Mouse (Mus musculus) megakaryocyte, embryonic 14.5 days (primary cell): ENCODE results near the gene Fbxw7. TPM values are rescaled to one million over a fixed set of nuclear protein-coding genes. Genes with fewer than 3 reads are reported as not detected.

Experiments
- H3K27me3 ChIP-seq: replicated peaks from 2 replicates; pipeline ENCODE3; 2012; ENCODE audit warnings: inconsistent platforms
- H3K36me3 ChIP-seq: replicated peaks from 2 replicates; pipeline ENCODE3; 2012; ENCODE audit warnings: low read length, inconsistent platforms, mixed read lengths
- H3K4me1 ChIP-seq: 2 replicates; pipeline ENCODE4 v1.6.1; 2012; ENCODE audit warnings: inconsistent platforms
- H3K4me3 ChIP-seq: replicated peaks from 2 replicates; pipeline ENCODE3; 2012; ENCODE audit warnings: moderate library complexity, mild to moderate bottlenecking, inconsistent platforms
- H3K9me3 ChIP-seq: 2 replicates; pipeline ENCODE4 v1.6.1; 2012; ENCODE audit warnings: inconsistent platforms
- FLI1 ChIP-seq: IDR thresholded peaks from 2 replicates; pipeline ENCODE4 v1.6.1; 2012; ENCODE audit warnings: low read length, inconsistent platforms, mixed read lengths
- GATA1 ChIP-seq: IDR thresholded peaks from 3 replicates; pipeline ENCODE4 v1.6.1; 2012; ENCODE audit warnings: mixed read lengths, low read length, inconsistent platforms, borderline replicate concordance
- polyA plus RNA-seq: library from polyadenylated mRNA; stranded (reverse); fragments of >175 nt; gene quantifications from 2 replicates; pipeline ENCODE4 v1.2.3, GENCODE M21; 2012; ENCODE audit warnings: low replicate concordance; ENCODE audit not compliant: insufficient read depth

Gene Fbxw7
- polyA plus RNA-seq, 1 experiment = 2.7 TPM

DNA sequence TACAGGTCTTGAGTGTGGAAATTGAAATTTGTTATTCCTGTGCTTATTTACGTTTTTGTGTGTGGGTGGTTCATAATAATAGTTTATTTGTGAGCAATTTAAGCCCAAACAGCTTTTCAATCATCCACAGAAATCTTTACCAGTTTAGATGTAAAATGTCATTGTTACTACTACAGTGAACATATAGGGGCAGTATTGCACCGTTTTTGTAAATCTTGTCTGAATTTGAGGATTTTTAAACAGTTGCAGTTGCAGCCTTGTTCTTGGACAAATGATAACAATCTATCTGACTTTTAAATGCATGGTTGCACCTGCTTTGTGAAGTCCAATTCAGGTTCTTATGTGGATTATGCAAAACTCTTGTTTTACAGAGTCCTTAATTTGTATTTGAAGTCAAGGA, 121.2 kb downstream of the Fbxw7 start:
- no peak for TF ChIP-seq GATA1
- no peak for TF ChIP-seq FLI1
- H3K36me3 ChIP-seq = peaks cover under 1% of the 10 kb centered on the region
- no peaks in the 10 kb centered on the region for H3K27me3 ChIP-seq
- no peak overlapping the region for H3K4me3 ChIP-seq
- no peaks in the 10 kb centered on the region for H3K9me3 ChIP-seq
- peaks cover 27% of the 10 kb centered on the region for H3K4me1 ChIP-seq

DNA sequence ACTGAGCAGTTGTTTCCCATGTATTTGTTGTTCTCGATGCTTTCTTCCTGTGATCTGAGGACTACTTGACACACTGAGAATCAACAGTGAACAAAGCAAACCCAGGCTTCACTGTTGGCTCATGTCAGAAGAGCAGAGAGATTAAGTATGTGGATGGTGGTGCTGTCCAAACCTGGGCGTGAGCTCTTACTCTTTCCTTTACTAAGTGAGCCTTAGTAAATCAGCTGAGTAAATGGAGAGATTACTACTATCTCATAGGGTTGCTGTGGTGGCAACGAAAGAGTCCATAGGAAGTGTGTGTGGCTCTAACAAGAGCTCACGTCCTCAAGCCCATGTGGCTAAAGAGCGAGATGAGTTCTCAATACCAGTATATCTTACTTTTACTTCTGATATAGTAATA, 121.9 kb downstream of the Fbxw7 start:
- no peaks in the 10 kb centered on the region for H3K36me3 ChIP-seq
- no peak for TF ChIP-seq GATA1
- TF ChIP-seq FLI1 = no peak
- H3K4me3 ChIP-seq = no peak overlapping the region
- H3K27me3 ChIP-seq = no peaks in the 10 kb centered on the region
- H3K4me1 ChIP-seq = peaks cover 28% of the 10 kb centered on the region
- no peaks in the 10 kb centered on the region for H3K9me3 ChIP-seq

DNA sequence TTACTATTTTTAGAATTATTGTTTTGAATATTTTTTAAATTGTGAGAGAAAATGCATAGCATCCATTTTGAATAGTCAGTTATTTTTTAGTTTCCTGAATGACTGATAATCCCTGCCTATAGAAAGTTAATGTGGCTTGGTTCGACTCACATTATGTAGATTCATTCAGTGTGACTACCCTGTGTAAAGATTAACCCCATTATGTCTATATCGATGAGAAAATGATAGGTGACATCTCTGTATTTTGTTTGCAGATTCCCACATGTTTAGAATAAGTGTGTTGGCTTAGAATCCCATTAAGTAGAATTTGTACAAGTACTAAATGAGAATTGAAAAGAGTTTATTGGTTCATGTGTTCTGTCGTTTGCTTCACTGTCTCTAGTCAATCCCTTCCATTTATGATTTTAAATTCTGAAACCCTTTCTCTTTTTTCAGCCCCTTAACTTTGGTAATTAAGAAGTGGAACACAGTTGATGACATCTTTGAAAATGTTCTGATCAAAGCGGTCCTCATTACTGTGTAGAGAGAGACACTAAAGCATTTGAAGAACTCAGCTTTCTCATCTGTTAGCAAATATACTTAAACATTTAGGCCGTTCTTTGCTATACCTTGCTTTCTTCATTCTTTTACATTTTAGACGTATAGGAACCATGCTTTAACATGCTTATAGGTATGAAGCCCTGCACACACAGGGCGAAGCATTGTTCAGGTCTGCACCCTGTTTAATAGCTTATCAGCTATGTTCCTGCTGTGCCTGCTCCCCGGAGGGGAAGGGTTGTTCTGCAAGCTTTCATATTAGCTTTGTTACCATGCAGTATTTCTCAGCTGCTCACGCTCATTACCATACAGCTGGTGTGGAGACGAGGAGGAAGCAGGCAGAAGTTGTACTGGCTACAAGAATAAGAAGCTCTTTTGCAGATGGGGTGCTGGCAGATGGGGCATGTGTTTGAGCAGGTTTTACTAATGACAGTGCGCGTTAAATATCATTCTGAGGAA, 122.6 kb downstream of the Fbxw7 start:
- no peaks in the 10 kb centered on the region for H3K36me3 ChIP-seq
- H3K27me3 ChIP-seq = no peaks in the 10 kb centered on the region
- H3K4me3 ChIP-seq = no peak overlapping the region
- H3K9me3 ChIP-seq = no peaks in the 10 kb centered on the region
- peaks cover 26% of the 10 kb centered on the region for H3K4me1 ChIP-seq
- TF ChIP-seq GATA1 (no peak), FLI1 (no peak)

DNA sequence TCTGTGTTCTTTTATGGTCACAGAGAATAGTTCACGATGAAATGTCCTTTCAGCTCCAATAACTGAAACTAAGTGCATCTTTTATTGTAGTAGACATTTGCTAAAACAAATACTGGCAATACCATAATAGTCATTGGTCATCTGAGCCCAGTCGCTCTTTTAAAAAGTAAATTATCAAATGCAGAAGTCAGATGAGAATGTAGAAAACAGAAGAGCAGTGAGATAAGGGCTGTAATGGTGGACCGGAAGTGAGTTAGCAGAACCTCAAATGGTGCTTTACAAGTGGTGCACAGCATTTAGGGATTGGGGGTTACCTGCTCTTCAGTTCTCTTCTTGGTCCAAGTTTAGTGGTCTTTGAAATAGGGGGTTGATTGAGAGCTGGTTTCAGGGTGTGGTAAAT, 129.9 kb downstream of the Fbxw7 start:
- peaks cover 40% of the 10 kb centered on the region for H3K4me1 ChIP-seq
- no peaks in the 10 kb centered on the region for H3K9me3 ChIP-seq
- H3K36me3 ChIP-seq = no peaks in the 10 kb centered on the region
- no peaks in the 10 kb centered on the region for H3K27me3 ChIP-seq
- peak overlapping the region; percentile 67 for H3K4me3 ChIP-seq
- TF ChIP-seq GATA1 (peak; percentile 25; the same call in 1 of the 3 replicates), FLI1 (no peak)

DNA sequence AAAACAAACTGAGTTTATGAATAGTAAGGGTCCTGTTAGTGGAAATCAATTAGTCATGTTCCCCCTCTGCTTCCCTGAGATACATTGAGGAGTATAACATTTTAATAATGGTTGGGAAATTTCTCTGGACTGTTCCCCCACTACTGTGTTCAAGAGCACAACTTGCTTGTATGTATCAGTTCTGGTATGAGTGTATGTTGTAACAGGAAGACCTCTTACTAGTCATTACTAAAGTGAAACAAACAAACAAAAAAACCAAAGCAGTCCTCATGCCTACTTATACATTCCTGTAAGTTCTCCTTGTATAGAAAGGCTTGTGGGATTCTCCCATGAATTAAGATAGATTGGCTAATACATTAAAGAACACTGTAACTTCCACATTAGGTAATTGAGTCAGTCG, 131.3 kb downstream of the Fbxw7 start:
- no peaks in the 10 kb centered on the region for H3K36me3 ChIP-seq
- no peaks in the 10 kb centered on the region for H3K27me3 ChIP-seq
- H3K9me3 ChIP-seq = no peaks in the 10 kb centered on the region
- no peak overlapping the region for H3K4me3 ChIP-seq
- H3K4me1 ChIP-seq = peaks cover 37% of the 10 kb centered on the region
- TF ChIP-seq GATA1 = no peak
- no peak for TF ChIP-seq FLI1

DNA sequence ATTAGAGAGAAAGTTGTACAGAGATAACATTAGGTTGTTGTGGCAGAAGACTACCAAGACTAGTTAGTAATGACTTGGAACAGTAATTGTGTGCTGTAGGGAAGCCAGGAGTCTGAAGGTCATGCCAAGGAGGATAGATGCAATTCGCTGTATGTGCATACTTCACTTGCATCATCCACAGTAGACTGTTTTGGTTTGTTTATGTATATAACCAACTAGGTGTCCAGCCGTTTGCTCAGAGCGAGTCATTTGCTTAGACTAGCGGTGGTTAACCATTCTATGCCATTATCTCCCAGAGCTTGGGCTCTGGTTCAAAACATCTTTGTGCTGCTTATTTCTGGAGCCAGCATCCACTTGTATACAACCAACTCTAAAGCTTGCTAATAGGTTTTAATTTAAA, 134.3 kb downstream of the Fbxw7 start:
- Histone ChIP-seq H3K4me1 (peaks cover 41% of the 10 kb centered on the region), H3K27me3 (no peaks in the 10 kb centered on the region), H3K36me3 (no peaks in the 10 kb centered on the region), H3K9me3 (no peaks in the 10 kb centered on the region), H3K4me3 (no peak overlapping the region)
- no peak for TF ChIP-seq GATA1
- no peak for TF ChIP-seq FLI1

DNA sequence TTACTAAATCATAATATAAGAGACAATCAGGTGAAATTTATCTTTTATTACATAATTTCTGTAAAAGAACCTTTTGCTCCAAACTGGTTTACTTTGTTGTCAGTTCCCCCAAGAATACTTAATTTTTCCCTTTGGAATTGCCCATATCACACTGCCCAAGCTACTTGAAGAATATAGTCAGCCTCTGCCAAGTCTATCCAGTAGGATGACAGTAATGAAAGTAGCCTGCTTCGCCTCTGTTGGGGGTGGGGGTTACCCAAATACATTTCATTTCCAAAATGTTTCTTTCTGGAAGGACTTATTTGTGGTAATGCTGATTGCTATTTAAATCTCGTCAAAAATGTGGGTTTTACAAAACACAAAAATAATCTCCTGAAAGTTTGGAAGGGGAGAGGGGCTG, 136.6 kb downstream of the Fbxw7 start:
- H3K9me3 ChIP-seq = no peaks in the 10 kb centered on the region
- H3K4me1 ChIP-seq = peaks cover 20% of the 10 kb centered on the region
- H3K36me3 ChIP-seq = peaks cover 2% of the 10 kb centered on the region
- H3K27me3 ChIP-seq = no peaks in the 10 kb centered on the region
- TF ChIP-seq FLI1 (no peak), GATA1 (no peak)
- H3K4me3 ChIP-seq = no peak overlapping the region

DNA sequence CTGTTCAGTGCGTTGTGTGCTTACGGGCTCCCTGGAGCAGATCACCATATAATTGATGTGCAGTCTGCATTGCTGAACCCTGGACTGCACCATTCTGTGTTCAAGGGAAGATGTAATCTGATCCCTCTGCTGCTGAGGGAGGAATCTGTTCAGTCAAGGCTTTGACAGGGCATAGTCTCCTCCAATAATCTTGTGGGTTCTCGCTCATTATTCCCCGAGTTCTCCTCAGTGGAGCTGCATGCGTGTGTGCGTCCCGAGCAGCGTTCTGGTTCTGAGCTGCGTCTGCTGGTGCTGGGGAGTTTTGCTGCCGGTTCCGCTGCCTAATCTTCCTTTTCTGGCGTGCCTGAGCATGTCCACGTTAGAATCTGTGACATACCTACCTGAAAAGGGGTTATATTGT, 137.1 kb downstream of the Fbxw7 start:
- peaks cover 15% of the 10 kb centered on the region for H3K4me1 ChIP-seq
- H3K27me3 ChIP-seq = no peaks in the 10 kb centered on the region
- H3K9me3 ChIP-seq = no peaks in the 10 kb centered on the region
- TF ChIP-seq GATA1 (no peak), FLI1 (no peak)
- H3K36me3 ChIP-seq = peaks cover 2% of the 10 kb centered on the region
- no peak overlapping the region for H3K4me3 ChIP-seq

DNA sequence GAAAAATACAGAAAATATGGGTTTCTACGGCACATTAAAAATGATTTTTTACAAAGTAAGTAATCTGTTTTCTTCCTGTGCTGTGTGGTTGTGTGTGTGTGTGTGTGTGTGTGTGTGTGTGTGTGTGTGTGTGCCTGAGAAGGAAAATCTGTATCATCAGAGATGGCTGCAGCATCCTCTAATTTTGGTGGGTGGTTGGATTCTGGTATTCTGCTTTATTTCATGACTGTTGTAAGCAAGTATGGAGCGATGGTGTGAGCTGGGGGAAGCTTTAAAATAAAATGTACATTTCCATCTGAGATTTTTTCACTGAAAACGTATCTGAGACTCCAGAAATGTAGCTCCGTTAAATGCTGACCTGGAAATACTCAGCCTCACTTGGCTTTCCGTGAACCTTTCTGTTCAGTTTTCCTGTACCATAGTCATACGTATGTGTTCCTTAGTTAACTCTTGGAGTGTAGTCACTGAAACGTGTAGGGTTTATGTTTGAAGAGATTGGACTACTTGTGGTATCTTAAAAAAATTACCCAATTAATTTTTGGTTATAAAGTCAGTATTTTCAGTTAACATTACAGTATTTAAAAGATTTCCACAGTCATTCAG, 137.6 kb downstream of the Fbxw7 start:
- Histone ChIP-seq H3K4me1 (peaks cover 14% of the 10 kb centered on the region), H3K27me3 (no peaks in the 10 kb centered on the region), H3K9me3 (no peaks in the 10 kb centered on the region), H3K36me3 (peaks cover 4% of the 10 kb centered on the region), H3K4me3 (no peak overlapping the region)
- TF ChIP-seq FLI1 = no peak
- no peak for TF ChIP-seq GATA1

DNA sequence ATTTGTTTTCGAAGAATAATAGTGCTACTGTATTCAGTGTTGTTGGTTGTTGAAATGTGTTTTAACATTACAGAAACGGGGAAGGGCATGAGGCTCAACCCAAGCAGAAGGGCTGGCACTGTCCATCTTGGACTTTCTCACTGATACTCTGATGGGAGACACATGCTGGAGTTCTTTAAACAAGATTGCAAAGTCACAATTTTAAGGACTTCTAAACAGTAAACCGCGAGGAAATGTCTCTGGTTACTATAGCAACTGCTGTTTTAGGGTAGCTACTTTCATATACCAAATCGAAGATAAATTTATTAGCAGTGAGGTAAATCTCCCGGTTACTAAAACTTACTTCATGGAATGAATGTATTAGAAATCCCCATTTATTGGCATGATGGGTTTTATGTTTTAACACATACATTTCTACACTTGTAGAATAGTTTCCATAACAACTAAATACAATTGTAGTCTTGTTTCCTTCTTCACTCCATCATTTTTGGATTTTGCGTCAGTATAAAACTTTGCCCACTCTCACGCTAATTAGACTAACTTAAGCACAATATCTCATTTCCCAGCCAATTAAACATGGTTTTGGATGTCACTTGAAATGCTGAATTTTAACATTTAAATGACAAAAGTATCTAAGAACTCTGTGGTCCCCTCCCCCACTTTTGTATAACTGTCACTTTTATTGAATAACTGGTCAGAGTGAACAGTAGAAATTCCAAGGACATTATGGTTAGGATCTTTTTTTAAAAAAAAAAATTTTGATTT, 140.1 kb downstream of the Fbxw7 start:
- H3K9me3 ChIP-seq = no peaks in the 10 kb centered on the region
- peaks cover 25% of the 10 kb centered on the region for H3K36me3 ChIP-seq
- no peak overlapping the region for H3K4me3 ChIP-seq
- H3K4me1 ChIP-seq = peaks cover 7% of the 10 kb centered on the region
- TF ChIP-seq GATA1 = no peak
- TF ChIP-seq FLI1 = no peak
- no peaks in the 10 kb centered on the region for H3K27me3 ChIP-seq
